Mouse (Mus musculus): ENCODE results near the gene Ccdc183.

Ccdc183 gene

GRCm38 (mm10) chr2:25577951-25578795 is 39.3 kb downstream of the Ccdc183 start:
- DNase-seq (ENCODE audit: low spot score), result no peak

GRCm38 (mm10) chr2:25576965-25577891 is 40.2 kb downstream of the Ccdc183 start:
- DNase-seq (ENCODE audit: low spot score), result no peak

GRCm38 (mm10) chr2:25576028-25576850 is 41.2 kb downstream of the Ccdc183 start:
- DNase-seq (ENCODE audit: low spot score), result no peak

GRCm38 (mm10) chr2:25575432-25576027 is 41.9 kb downstream of the Ccdc183 start:
- no peak for DNase-seq (ENCODE audit: low spot score)

- DNase-seq (ENCODE audit: low spot score), result peak; percentile 97
Observed at GRCm38 (mm10) chr2:25574579-25575431, 42.7 kb downstream of the Ccdc183 start, which contains the start of the genes Mamdc4 and Phpt1. Gene Mamdc4, minus strand, starts transcription at chr2:25574845. Gene Phpt1, minus strand, starts transcription at chr2:25575224.

GRCm38 (mm10) chr2:25574136-25574535 is 43.3 kb downstream of the Ccdc183 start:
- no peak for DNase-seq (ENCODE audit: low spot score)

- DNase-seq (ENCODE audit: low spot score), result no peak
Observed at GRCm38 (mm10) chr2:25573068-25573467, 44.4 kb downstream of the Ccdc183 start.

GRCm38 (mm10) chr2:25571221-25571620 is 46.3 kb downstream of the Ccdc183 start:
- DNase-seq (ENCODE audit: low spot score), result no peak

- DNase-seq (ENCODE audit: low spot score), result no peak
Observed at GRCm38 (mm10) chr2:25569323-25569722, 48.2 kb downstream of the Ccdc183 start.

- DNase-seq (ENCODE audit: low spot score), result peak; percentile 57
Observed at GRCm38 (mm10) chr2:25568473-25569019, 48.9 kb downstream of the Ccdc183 start.

GRCm38 (mm10) chr2:25566558-25566957 is 50.9 kb downstream of the Ccdc183 start:
- DNase-seq (ENCODE audit: low spot score), result no peak

GRCm38 (mm10) chr2:25565741-25566140 is 51.7 kb downstream of the Ccdc183 start:
- no peak for DNase-seq (ENCODE audit: low spot score)

GRCm38 (mm10) chr2:25561946-25562345 is 55.5 kb downstream of the Ccdc183 start:
- no peak for DNase-seq (ENCODE audit: low spot score)

- no peak for DNase-seq (ENCODE audit: low spot score)
Observed at GRCm38 (mm10) chr2:25560551-25560950, 56.9 kb downstream of the Ccdc183 start.

GRCm38 (mm10) chr2:25558774-25559173 is 58.7 kb downstream of the Ccdc183 start:
- DNase-seq (ENCODE audit: low spot score), result no peak

Measured in yolk sac, embryonic 10.5 days (tissue).